Mouse (Mus musculus) brain, embryonic 18.5 days (tissue): ENCODE data around the gene Thoc7.
A peak's percentile ranks its signal among the peaks of the same experiment; 100 is the strongest.

Source experiments
- DNase-seq: peaks from one replicate; pipeline ENCODE4 v3.0.0-alpha.2; 2012; ENCODE audit warnings: low read depth, low spot score

Gene Thoc7

DNA sequence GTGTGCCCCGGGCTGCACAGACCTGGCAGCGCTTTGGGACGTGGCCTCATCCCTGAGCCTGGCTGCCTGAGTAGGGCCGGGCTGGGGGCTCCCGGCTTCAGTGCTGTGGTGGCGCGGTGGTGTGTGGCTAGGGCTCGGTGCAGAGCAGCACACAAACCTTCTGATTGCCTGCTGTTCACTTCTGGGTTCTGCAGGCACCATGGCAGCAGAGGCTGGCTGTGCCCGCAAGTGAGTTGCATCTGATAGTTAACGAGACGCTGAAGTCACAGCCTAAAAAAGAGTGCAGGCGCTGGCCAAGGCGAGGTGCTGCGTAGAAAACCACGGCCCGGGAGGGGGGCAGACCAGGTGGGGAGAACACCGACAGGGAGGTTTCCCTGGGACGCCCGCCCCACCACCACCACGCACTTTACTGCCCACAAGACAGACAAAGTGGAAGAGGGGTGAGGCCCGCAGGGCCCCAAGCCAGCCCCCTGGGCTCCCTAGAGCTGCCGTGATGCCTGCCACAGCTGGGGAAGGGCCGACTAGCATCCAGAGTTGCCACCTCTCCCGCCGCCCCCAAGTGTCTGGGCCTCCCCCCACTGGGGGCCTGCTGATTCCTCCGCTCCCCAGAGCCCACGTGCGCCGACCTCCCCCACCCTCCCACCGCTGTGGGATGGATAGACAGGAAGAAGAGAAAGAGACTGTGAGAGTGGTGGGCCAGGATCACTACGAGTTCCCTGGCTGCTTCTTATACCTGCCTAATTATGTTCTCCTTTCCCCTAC lies 28.2 kb downstream of the Thoc7 start:
- no peak for DNase-seq

DNA sequence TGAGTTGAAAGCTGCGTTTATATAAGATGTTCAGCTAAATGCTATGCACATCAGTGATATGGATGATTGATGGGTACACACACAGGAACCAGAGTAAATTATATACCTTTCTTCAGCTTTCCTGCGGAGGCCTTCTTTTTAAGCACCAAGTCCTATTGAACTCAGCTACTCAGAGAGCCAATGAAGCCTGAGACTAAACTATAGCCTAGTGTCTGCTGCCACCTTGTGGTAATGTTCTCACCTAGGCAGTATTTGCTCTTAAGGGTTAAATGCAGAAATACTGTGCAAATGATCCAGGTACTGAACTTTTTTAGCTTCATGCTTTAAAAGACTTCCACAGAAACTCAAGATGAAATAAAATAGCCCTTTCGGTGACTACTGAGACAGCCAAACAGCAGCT lies 44.0 kb downstream of the Thoc7 start:
- DNase-seq: peak; percentile 59

DNA sequence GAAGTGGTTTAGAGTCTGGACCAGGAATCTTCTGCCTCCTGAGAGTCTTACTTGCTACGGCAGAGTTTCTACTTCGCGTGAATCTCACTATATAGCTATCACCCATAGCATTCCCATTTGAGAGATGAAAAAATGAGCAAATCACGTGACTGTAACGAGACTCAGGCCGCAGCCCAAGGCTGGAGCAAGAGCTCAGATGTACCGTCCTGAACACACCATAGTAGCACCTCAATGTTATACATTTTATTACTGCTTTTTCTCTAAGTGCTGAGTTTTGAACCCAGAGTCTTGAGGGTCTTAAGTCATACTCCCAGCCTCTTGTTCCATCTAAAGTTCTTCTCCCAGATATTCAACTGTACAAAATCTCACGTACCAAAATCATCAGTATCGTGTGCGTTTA lies 44.4 kb downstream of the Thoc7 start:
- no peak for DNase-seq

DNA sequence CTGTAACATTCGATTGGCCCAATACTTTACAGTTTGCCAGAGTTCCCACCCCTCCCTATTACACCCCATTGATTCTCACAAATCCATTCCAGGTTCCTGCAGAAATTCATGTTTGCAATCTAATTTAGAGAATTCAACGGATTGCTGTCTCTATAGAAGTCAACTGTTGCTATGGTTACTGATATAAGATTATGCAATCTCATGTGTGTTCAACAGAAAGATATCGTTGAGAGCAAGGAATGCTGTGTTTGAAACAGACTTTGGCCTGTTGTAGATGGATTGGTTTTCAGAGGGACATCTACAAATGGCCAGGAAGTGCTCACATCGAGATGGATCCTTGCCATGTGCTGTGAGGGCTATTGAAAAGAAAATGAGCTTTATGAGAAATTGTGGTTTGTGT lies 46.4 kb downstream of the Thoc7 start:
- no peak for DNase-seq

DNA sequence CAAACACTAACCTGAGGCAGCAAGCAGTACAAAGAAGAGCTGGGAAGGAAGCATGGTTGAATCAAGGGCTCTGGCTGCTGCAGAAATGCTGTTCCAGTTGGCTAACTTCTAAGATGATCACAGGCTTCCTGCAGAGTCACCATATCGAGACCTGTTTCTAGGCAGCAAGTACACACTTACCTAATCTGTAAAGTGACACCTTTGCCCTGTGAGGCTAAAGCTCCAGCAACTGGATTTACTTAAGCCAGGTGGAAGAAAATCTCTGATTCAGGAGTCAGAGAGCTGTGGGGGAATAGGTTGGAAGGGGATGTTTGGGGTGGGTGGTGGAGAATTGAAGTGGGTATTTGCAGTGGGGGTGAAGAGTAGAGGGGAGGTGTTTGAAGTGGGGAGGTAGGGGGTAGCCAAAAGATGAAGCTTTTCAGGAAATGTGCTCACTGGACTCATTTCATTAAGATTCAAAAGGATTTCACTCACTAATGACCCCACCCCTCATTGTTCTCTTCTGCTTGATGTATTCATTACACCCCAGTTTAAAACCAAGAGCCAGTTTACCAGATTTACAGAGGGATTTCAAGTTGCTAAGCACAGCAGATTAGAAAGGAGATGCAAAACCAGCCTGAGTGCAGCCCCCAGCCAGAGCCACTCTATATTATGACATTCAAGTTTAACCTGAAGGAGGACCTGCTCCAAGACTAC lies 47.1 kb downstream of the Thoc7 start, which contains the start of gene Gm281:
Gm281 (minus strand) TSS at position 92 of the 696 bp plus-strand sequence.
- DNase-seq: no peak

DNA sequence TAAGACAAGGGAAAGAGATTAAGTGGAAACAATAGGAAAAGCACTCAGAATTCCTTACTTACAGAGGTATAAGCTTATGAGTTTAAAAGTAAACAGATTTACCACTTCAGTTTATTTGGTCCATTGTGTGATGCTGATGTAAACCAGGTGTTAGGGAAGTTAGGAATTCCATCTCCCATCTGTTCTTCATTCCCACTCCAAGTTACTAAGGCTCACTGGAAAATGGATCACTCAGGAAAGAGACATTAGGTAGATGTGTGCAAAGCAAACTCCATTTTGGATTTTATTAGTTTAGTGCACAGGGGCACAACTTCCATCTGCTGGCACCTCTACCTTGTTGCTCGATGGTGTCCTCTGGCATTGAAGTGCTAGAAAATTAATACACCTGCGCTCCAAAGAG lies 51.5 kb downstream of the Thoc7 start:
- DNase-seq: no peak

DNA sequence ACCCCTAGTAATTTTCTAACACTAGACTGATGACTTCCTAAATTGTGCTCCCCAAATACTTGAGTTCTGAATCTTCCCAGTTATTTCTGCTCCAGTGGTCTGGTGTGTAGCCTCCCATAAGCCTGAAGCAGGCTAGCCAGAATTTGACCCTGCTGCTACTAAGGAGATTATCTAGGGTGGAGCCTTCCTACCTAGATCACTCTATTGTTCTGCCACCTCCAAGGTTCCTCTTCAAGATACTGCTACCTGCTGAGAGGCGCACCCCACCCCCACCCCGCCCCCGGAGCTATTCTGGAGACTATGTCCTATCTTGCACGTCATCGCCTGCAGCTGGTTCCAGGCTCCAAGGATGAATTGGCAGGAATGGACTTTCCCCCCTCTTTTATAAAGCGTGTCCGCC lies 54.5 kb downstream of the Thoc7 start:
- no peak for DNase-seq

DNA sequence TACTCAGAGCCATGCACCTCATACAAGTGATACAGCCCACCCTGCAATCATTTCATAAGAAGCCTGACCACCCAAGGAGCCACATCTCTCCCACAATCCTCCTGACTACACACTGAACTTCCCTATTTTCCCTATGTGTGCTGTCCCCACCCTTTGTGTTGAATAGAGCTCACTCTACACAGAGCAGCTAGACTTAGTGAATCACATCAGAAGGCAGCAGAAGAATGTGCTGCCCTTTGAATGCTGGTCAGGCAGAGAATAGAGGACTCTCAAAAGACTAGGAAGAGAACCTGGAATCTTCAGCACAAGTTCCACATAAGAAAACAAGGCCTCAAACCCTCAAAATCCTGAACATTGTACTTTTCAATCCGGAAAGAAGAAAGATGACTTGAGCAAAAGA lies 55.2 kb downstream of the Thoc7 start:
- DNase-seq: no peak

DNA sequence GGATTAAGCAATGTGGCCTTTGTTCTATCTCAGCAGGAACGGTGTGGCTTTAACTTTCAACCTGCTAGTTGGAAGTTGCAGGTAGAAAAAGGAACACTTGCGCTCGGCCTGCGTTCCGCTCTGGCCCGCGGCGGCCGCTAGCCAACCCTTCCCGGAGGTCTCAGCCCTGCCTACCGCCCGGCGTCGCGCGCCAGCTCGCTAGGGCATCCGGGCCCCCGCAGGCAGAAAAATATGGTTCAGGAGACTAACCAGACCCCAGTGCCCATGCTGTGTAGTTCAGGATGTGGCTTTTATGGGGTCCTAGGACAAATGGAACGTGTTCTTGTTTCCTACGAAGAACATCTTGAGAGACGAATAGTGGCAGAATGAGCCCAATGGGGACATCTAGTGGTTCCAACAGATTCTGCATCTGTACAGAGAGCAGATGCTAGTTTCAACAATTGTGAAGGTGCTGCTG lies 60.0 kb downstream of the Thoc7 start:
- peak; percentile 58 for DNase-seq
